Mouse (Mus musculus) thymus, adult 2 months (tissue): ENCODE data around the gene Kctd18. TPM values are rescaled to one million over a fixed set of nuclear protein-coding genes. Genes with fewer than 3 reads are reported as not detected.

Source experiments
- DNase-seq: peaks from one replicate; pipeline ENCODE4 v3.0.0; 2021
- H3K27ac ChIP-seq: fragments of 200-500 bp; 2 replicates; pipeline ENCODE4 v1.5.1; 2012; ENCODE audit warnings: low read length, control low read depth; ENCODE audit not compliant: control insufficient read depth, insufficient read depth
- H3K27me3 ChIP-seq: fragments of 200-500 bp; 2 replicates; pipeline ENCODE4 v1.6.1; 2012; ENCODE audit warnings: mild to moderate bottlenecking, low read length, moderate library complexity, mixed read lengths; ENCODE audit not compliant: control insufficient read depth, insufficient read depth
- H3K36me3 ChIP-seq: fragments of 200-500 bp; 2 replicates; pipeline ENCODE4 v1.6.1; 2012; ENCODE audit warnings: mild to moderate bottlenecking, low read length, moderate library complexity; ENCODE audit not compliant: control insufficient read depth, insufficient read depth
- H3K4me1 ChIP-seq: fragments of 200-500 bp; replicated peaks from 2 replicates; pipeline ENCODE4 v1.6.1; 2012; ENCODE audit warnings: low read length; ENCODE audit not compliant: control insufficient read depth, insufficient read depth
- H3K4me3 ChIP-seq: fragments of 200-500 bp; 2 replicates; pipeline ENCODE4 v1.5.1; 2012; ENCODE audit warnings: mild to moderate bottlenecking, low read length, control low read depth, moderate library complexity; ENCODE audit not compliant: control insufficient read depth, insufficient read depth
- CTCF ChIP-seq: fragments of 200-500 bp; IDR thresholded peaks from 2 replicates; pipeline ENCODE4 v1.5.1; 2012; ENCODE audit warnings: mild to moderate bottlenecking, control low read depth, low read length, moderate library complexity, borderline replicate concordance; ENCODE audit not compliant: control insufficient read depth, poor library complexity, insufficient read depth; ENCODE audit errors: extremely low read depth
- POLR2A ChIP-seq: fragments of 200-500 bp; IDR thresholded peaks from 2 replicates; pipeline ENCODE4 v1.6.1; 2012; ENCODE audit warnings: mild to moderate bottlenecking, low read length, control low read depth, moderate library complexity; ENCODE audit not compliant: control insufficient read depth, poor library complexity, insufficient read depth; ENCODE audit errors: extremely low read depth
- WGBS: fragments of 180-500 bp; shearing (Covaris S2); methylation state at CpG from one replicate; pipeline ENCODE4 v1.1.7; 2018; 5-methylcytosine and 5-hydroxymethylcytosine counted together
- polyA plus RNA-seq: library from polyadenylated mRNA; depleted of rRNA; stranded (reverse); fragments of >200 nt; gene quantifications from 2 replicates; pipeline ENCODE4 v1.2.3, GENCODE M21; 2012; rRNA removed

Kctd18 gene
- polyA plus RNA-seq, 1 experiment = 17.7 TPM

DNA sequence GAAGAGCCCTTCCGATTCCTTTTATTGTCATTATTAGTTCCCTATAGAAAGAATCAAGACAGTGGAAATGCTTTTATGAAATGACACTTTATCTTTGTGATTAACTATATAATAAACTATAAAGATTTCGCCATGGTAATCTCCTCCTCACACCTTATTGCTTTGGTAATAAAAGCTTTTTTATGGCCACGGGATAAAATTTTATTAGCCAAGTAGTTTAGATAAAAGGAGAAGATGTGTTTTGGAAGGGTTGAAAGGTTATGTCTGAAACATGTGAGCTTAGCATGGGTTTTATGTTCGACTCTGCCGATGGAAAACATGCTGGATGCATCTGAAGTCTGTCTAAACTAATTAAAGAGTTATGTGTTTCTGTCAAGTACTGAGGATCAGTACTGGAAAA, 101.4 kb downstream of the Kctd18 start:
- TF ChIP-seq POLR2A (no peak), CTCF (no peak)
- no peak for DNase-seq
- Histone ChIP-seq H3K27me3 (no peaks in the 10 kb centered on the region), H3K36me3 (no peaks in the 10 kb centered on the region), H3K4me1 (no peaks in the 10 kb centered on the region), H3K27ac (no peak overlapping the region), H3K4me3 (no peak overlapping the region)
- 94% methylated on average over 5 of the region's 5 CpGs for WGBS

DNA sequence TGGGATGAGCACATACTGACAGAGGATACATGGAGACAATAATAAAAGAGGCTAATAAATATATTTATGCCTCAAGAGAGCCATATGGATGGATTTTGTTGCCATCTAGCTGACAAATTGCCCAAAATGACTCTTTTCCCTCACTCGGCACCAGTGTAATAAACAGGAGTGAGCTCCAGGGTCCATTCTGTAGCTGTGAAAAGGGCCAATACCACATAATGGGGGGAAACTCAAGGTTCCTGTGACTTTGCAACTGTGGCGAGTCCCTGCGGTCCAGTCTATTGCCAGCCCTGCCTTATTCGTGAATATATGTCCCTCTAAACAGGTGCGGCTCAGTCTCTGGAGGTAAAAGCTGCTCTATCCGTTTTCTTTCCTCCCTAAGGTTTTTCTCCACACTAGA, 107.2 kb downstream of the Kctd18 start:
- TF ChIP-seq POLR2A (no peak), CTCF (no peak)
- DNase-seq = no peak
- no peaks in the 10 kb centered on the region for H3K4me1 ChIP-seq
- H3K27ac ChIP-seq = no peak overlapping the region
- no peaks in the 10 kb centered on the region for H3K27me3 ChIP-seq
- WGBS = 94% methylated on average over 6 of the region's 6 CpGs
- no peaks in the 10 kb centered on the region for H3K36me3 ChIP-seq
- no peak overlapping the region for H3K4me3 ChIP-seq

- Histone ChIP-seq H3K27ac (no peak overlapping the region), H3K27me3 (no peaks in the 10 kb centered on the region), H3K36me3 (no peaks in the 10 kb centered on the region), H3K4me3 (no peak overlapping the region), H3K4me1 (peaks cover 3% of the 10 kb centered on the region; the same call in 1 of the 2 replicates)
- TF ChIP-seq POLR2A = no peak
- no peak for DNase-seq
These were observed 112.4 kb downstream of the Kctd18 start for GRCm38 (mm10) chr1:57906312-57906711.

DNA sequence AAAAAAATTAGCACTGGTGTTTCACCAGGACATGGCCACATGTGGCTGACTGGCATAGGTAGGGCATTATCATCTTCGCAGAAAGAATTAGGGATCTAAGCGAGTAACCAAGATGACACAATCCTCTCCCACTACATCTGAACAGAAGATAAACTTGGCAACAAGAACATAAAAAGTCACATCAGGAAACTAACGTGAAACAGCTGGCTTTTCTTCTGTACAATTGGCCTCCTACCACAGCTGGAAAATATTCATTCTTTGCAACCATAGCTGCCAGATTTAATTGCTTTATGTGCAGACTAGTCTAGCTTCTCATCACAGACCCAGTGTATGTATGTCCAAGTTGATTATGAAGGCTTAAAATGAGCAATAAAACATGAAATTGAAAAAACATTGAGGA, 112.8 kb downstream of the Kctd18 start:
- Histone ChIP-seq H3K27ac (no peak overlapping the region), H3K27me3 (no peaks in the 10 kb centered on the region), H3K4me1 (peaks cover 3% of the 10 kb centered on the region; the same call in 1 of the 2 replicates), H3K36me3 (no peaks in the 10 kb centered on the region), H3K4me3 (no peak overlapping the region)
- no peak for DNase-seq
- no peak for TF ChIP-seq POLR2A
- TF ChIP-seq CTCF = no peak
- 88% methylated on average over 3 of the region's 3 CpGs for WGBS

Other genes with a start within 250 kb of the Kctd18 start
- 6.1 and 6.8 TPM in 2 replicates for gene Spats2l, start 244.8 kb downstream of the Kctd18 start, polyA plus RNA-seq
- 3.6 and 4.9 TPM in 2 replicates for gene Sgo2a, start 23.0 kb downstream of the Kctd18 start, polyA plus RNA-seq
- gene Aox1, start 11.0 kb upstream of the Kctd18 start, polyA plus RNA-seq = 2.1 and 2.4 TPM in 2 replicates
- 0.20 and 0.43 TPM in 2 replicates for gene Aox3, start 94.2 kb upstream of the Kctd18 start, polyA plus RNA-seq
- 0.18 and 0.43 TPM in 2 replicates for gene Aox4, start 191.4 kb upstream of the Kctd18 start, polyA plus RNA-seq